Mouse (Mus musculus): ENCODE measurements around the gene Tex36.

The Tex36 gene

DNA sequence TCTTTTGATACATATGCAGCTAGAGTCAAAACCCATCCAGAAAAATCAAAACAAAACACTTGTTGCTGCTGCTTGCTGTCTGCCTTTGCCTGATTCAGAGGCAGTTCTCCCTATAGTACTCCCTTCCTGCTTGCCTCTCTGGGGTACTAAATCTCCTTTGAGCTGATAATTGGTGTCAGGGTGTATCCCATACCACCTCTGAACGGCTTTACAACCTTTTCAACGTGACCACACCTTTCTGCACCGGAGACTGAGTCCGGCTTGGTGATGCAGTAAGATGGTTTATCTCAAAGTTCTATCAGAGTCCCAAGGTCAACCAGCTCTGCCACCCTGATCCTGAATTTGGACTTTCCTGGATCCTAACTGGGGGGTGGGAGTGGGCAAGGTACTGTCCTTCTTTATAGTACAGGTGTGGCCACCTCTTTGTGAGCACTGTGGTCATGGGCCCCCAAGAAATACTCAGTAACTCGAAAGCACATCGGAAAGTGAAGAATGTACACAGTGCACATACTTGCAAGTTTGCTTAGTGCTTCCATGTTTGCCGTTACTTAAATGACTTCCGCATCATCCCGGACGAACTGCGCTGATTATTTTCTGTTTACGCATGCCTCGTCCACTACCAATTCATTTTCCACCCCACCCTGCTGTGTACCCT, 2.6 kb upstream of the Tex36 start:
- in situ Hi-C loops (cut with MboI; ENCODE audit: low pct_unique_long_range_greater_than_20kb in 1 of 2, low sequenced_read_pairs in 2 of 2, unreplicated experiment in 1 of 2), result no loop called here

DNA sequence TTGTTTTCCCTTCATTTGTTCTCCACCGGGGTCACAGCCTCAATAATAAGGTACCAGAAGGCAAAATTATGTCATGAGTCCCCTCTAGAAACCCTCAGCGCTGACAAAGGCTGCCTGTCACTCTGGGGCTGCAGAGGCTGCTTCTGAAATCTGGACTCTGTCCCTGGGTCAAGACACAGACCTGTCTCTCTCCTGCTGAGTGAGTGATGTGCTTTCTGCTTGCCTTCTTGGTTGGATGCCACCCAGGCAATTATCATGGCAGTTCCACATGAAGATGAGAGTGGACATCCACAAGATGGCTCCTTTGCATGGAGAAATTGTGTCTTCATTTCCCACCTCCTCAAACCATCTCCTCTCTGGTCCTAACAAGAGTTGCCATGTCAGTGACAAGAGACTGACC, 1.2 kb upstream of the Tex36 start:
- in situ Hi-C loops (cut with MboI; ENCODE audit: low pct_unique_long_range_greater_than_20kb in 1 of 2, low sequenced_read_pairs in 2 of 2, unreplicated experiment in 1 of 2), result no loop called here

DNA sequence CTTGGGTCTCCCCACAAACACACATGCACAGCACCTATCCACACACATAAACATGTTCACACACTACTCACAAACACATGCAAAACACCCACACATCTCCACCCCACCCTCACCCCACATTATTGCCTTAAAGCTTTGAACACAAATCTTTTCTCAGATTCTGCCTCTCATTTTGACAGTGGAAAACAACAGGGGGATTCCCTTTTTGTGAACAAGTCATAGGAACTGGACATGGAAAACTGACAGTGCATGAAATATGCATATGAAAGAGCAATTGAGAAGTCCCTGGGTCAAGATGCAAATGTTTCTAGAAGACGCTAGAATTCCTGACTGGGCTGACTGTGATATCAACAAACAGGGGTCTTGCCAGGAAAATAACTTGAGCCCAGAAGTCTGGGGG, 1.4 kb downstream of the Tex36 start:
- in situ Hi-C loops (cut with MboI; ENCODE audit: low pct_unique_long_range_greater_than_20kb in 1 of 2, low sequenced_read_pairs in 2 of 2, unreplicated experiment in 1 of 2), result no loop called here

DNA sequence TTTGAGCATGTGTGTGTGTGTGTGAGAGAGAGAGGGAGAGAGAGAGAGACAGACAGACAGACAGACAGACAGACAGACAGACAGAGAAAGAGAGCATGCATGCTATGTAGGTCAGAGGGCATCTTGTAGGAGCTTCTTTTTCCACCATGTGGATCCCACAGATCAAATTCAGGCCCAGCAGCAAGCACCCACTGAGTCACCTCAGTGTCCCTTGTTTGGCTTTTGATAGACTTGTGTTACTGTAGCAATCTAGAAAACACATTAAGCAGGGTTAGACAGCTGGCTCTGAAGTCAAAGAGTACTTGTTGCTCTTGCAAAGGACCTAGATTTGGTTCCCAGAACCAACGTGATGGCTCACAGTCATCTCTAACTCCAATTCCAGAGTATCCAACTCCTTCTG, 10.2 kb downstream of the Tex36 start:
- in situ Hi-C loops (cut with MboI; ENCODE audit: low pct_unique_long_range_greater_than_20kb in 1 of 2, low sequenced_read_pairs in 2 of 2, unreplicated experiment in 1 of 2), result no loop called here

DNA sequence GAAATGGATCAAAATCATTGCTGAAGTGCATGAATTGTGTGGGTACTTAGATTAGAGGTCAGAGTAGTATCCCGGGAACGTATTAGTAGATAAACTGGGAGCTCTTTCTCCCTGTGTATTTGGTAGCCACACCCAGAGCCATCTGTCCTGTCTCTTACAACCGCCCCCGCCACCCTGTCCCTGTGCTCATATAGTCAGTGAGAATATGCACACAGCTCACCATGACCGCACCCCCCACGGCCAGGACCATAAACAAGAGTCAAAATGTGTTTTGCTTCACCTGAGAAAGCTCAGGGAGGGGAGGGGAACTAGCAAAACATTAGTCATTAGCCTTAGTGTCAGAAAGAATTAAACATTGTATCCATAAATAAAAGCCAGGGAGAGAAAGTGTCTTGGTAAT, 18.7 kb downstream of the Tex36 start:
- in situ Hi-C loops (cut with MboI; ENCODE audit: low pct_unique_long_range_greater_than_20kb in 1 of 2, low sequenced_read_pairs in 2 of 2, unreplicated experiment in 1 of 2), result no loop called here

DNA sequence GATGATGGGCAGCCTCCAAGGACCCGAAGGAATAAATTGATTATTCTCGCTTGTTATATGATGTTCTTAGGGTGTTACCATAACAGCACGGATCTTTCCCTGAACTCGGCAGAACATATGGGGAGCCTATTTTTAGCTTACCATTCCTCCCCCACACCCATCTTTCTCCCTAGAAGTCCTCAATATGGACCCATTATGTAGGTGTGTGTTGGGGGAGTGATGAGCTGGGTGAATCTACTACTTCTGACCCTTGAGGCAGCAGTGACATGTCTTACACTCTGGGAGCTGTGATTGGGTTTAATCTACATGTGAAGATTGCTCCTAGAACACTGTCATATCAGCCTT, 21.7 kb downstream of the Tex36 start:
- in situ Hi-C loops (cut with MboI; ENCODE audit: low pct_unique_long_range_greater_than_20kb in 1 of 2, low sequenced_read_pairs in 2 of 2, unreplicated experiment in 1 of 2), result no loop called here

DNA sequence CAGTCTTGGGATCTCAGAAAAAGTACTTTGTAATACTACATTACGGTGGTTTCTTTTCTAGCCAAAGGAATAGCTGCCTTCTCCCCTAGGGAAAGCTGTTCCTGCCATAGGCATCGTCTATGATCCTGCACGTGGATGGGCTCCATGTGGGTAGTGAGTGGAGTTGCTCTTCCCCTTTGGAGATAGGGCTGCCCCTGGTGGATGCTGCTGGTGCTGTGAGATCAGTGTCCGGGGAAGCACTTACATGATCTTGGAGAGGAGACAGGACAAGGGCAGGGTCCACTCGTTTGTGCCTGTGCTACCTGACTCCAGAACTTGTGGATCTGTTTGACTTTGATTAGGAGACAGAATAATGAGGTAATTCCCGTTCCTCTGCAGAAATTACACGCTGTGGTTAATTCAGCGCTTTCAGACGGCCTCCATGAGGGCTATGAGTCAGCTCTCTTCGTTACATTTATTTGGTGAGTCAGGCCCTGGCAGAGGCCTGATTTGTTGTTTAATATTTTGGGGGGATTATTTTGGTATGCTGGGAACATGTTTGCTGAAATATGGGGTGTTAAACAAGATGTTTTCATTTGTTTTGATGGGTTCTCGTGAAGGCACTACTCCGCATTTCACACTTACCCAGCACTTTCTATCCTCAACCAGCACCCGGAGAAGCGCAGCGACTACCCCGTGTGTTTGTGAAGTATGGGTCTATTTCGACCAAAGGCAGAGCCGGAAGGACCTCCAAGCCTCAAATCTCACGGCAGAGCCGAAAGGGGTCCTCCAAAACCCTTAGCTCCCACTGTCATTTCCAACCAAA, 22.3 kb downstream of the Tex36 start:
- in situ Hi-C loops (cut with MboI; ENCODE audit: low pct_unique_long_range_greater_than_20kb in 1 of 2, low sequenced_read_pairs in 2 of 2, unreplicated experiment in 1 of 2), result no loop called here

DNA sequence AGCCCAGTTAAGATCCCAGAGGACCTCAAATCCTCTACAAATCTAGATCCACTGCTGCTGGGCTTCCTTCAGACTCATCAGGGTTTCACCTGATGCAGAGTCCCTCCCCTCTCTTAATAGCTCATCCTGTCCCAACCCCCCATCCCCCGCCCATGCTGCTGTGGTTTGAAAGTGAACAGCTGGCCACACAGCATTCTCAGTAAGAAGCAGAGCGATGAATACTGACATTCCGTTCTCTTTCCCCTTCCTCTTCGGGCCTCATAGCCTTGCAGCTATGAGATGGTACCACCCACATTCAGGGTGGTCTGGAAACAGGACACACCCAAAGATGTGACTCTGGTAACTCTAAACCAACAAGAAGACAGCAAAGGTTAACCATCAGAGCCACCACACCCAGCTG, 25.1 kb downstream of the Tex36 start:
- in situ Hi-C loops (cut with MboI; ENCODE audit: low pct_unique_long_range_greater_than_20kb in 1 of 2, low sequenced_read_pairs in 2 of 2, unreplicated experiment in 1 of 2), result no loop called here

DNA sequence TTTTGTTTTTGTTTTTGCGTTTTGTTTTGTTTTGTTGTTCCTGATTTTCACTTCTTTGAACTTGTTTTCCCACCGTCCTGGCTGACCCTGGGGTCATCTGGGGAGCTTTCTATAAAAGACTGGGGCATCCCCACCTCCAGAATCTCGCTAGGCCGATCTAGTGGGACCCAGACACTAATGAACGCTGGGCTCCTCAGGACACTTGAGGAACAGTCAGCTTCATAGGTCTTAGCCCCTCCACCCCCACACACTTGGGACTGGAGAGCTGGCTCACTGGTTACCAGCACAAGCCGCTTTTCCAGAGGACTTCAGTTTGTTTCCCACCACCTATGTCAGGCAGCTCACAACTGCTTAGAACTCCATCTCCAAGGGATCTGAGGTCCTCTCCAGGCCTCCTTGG, 25.7 kb downstream of the Tex36 start:
- in situ Hi-C loops (cut with MboI; ENCODE audit: low pct_unique_long_range_greater_than_20kb in 1 of 2, low sequenced_read_pairs in 2 of 2, unreplicated experiment in 1 of 2), result no loop called here

DNA sequence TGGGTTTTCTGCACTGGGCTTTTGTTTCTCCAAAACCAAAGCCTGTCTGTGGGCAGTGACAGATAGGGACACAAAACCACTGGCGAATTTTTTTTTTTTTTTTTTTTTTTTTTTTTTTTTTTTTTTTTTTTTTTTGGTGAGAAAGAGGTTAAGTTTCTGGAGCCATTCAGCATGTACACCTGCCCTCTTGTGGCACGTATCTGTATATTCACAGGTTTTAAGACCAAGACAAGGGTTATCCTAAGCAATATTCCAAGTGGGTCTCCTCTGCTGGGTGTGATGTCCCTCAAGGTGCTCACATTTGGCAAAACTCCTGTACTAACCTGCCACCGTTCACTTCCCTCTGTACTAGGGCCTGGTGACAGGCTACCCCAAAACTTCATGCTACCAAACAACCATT, 30.0 kb downstream of the Tex36 start:
- in situ Hi-C loops (cut with MboI; ENCODE audit: low pct_unique_long_range_greater_than_20kb in 1 of 2, low sequenced_read_pairs in 2 of 2, unreplicated experiment in 1 of 2), result no loop called here

DNA sequence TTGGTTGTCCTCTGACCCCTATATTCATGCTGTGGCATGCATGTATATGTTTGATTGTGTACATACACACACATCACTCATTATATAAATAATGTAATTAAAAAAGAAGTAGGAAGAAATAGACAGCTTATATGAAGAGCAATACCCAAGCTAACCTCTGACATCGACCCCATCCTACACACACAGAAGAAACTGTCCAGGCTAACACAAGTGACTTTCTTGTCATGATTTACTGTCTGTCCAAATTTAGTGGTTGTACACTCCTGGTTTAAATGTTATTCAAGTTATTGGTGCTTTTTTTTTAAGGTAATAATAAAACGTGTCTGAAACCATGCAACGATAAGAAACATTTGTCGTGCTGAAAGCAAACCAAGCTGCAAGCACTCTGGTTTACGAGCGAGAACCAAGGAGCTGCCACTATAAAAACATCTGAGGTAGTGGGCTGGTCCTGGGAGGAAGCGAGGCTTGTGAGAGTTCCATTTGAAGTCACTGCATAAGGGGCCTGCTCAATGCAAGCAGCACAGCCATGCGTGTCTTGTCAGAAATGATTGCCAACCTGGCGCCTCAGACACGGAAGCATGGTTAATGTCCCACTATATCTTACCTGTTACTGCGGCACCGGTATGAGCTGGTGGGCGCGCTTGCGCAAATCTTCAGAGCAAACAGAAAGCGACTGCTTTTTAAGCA, 32.6 kb downstream of the Tex36 start:
- in situ Hi-C loops (cut with MboI; ENCODE audit: low pct_unique_long_range_greater_than_20kb in 1 of 2, low sequenced_read_pairs in 2 of 2, unreplicated experiment in 1 of 2), result no loop called here

DNA sequence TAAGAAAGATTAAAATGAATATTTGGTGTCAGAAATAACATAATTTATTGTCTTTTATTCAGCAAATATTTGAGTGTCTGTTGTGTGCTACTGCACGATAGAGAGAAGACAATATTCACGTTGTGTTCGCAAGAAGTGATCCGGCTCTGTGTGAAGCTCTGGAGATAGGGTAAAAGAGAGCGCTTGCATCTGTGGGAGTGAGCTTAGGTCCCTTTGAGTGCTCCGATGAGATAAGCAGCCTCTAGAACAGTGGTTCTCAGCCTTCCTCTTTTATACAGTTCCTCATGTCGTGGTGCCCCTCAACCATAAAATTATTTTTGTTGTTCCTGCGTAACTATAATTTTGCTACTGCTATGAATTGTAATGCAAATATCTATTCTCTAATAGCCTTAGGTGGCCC, 37.4 kb downstream of the Tex36 start:
- in situ Hi-C loops (cut with MboI; ENCODE audit: low pct_unique_long_range_greater_than_20kb in 1 of 2, low sequenced_read_pairs in 2 of 2, unreplicated experiment in 1 of 2), result no loop called here

DNA sequence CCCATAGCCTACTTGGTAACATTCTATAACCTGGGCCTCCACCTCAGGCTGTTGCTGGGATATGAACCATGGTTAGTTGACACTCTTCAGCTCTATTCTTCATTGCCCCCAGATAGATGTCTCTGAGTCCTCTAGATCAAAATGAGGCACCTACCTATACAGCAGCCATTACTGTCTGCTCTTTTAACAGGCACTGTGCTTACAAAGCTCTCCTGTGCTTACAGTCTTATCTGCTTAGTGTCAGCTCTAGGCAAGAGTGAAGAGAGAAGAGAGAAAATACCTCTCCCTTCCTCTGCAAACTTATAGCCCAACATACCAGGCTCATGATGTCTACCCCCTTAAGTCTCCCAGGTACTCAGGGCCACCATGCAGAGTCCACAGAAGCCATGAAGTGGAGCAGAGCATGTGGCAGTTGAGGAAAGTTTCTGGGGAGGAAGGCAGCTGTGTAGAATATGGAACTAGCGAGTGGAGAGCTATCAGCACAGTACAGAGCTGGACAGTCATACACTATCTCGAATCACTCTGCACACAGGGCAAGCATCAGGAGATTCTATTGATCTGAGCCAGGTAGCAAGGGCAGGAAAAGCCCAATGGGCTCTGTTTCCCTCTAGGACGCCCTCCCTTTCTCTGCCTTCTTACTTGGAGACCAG, 38.7 kb downstream of the Tex36 start:
- in situ Hi-C loops (cut with MboI; ENCODE audit: low pct_unique_long_range_greater_than_20kb in 1 of 2, low sequenced_read_pairs in 2 of 2, unreplicated experiment in 1 of 2), result no loop called here

DNA sequence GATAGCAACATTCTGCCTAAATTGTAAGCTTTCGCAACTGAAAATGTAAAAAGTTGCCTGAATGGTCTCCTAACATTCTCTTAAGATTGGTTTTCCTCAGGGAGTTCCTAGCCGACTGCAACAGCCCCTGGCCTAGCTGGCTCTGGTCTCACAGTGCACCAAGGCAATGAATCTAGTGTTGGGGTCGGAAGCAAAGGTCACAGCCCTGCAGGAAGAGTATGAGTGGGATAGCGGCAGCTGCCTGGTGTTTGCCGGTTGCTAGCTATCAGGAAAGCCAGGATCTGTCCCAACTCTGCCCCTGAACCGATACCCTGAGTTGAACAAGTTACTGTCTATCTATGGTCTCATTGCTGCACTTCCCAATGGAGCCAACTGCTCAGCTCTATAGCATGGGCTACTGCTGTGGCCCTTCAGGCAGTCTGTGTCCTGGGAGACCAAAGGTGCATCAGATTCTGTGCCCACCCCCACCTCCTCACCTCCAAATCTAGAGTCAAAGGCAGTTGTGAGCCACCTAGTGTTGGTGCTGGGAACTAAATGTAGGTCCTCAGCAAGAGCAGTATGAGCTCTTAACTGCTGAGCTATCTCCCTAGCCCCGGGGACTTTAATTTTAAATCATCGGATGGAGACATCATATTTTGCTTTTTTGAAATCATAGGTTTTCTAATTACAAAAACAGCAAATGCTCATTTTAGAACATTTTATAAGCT, 46.0 kb downstream of the Tex36 start:
- in situ Hi-C loops (cut with MboI; ENCODE audit: low pct_unique_long_range_greater_than_20kb in 1 of 2, low sequenced_read_pairs in 2 of 2, unreplicated experiment in 1 of 2), result no loop called here

DNA sequence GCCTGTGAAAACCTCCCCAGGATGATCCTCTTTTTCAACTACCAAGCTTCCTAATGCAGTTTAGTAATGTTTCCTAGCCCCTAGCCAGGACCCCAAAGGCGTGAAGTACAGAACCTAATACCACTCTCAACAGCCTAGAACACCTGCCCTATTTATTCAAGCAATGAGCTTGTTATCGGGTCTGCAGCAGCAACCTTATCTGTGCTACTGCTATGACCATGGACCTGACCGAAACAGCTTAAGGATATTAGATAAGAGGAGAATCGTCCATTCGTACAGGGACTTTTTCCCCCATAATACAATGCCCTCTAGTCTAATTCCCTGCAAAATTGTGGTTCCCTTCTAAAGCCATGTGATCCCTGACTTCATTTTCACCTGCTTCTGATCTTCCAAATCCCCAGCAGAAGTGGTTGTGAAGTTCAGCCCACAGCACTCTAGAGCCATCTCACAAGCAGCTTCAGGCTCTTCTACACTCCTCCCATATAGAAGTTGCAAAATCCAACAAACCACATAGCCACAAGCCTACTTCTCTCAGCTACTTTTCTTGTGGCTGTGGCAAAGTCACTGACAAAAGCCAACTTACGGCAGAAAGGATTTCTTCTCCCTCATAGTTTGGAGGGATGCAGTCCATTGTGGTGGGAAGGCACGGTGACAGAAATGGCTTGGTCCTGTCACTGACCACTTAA, 49.5 kb downstream of the Tex36 start:
- in situ Hi-C loops (cut with MboI; ENCODE audit: low pct_unique_long_range_greater_than_20kb in 1 of 2, low sequenced_read_pairs in 2 of 2, unreplicated experiment in 1 of 2), result no loop called here

DNA sequence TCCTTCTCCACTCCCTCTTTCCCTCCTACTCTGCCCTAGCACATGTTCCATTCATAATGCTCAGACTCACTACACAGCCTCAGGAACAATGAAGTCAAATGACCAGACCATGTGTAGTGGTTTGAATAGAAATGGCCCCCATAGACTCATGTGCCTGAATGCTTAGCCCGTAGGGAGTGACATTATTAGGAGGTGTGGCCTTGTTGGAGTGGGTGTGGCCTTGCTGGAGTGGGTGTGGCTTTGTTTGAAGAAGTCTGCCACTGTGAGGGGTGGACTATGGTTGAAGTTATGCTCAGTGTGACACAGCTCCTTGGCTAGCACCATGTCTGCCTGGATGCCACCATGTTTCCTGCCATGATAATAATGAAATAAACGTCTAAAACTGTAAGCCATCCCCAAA, 51.0 kb downstream of the Tex36 start:
- in situ Hi-C loops (cut with MboI; ENCODE audit: low pct_unique_long_range_greater_than_20kb in 1 of 2, low sequenced_read_pairs in 2 of 2, unreplicated experiment in 1 of 2), result no loop called here

DNA sequence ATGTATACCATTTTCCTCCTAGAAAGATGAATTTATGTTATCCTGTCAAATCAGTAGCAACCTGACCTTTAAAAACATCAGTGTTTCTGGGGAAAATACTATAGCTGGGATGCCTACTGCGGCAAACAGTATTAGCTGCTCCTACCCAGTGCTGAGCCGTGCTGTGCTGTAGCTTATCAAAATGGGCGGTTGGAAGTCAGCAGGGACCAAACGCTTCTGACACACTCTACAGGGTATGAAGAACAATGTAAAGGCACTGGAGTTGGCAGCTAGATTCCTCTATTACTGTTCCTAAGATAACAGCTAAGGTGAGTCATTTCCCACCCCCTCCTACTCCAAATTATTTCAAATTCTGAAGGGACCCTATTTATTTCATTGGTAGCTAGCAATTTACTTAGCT, 53.5 kb downstream of the Tex36 start:
- in situ Hi-C loops (cut with MboI; ENCODE audit: low pct_unique_long_range_greater_than_20kb in 1 of 2, low sequenced_read_pairs in 2 of 2, unreplicated experiment in 1 of 2), result no loop called here

DNA sequence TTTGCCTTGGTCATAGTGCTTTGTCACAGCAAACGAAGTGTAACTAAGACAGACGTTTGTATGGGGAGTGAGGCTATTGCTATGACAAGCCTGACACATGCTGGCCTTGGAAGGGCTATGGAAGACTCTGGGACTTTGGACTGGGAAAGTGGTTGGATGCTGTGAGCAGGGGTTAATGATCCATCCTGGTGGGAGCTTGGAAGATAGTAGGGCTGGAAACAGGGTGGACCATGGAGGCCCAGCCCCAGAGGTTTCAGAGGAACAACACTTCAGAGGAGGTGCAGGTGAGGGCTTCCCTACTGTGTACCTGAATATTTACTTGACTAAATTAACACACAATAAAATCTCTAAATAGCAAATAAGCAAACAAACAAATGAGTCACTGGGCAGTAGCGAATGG, 56.3 kb downstream of the Tex36 start:
- in situ Hi-C loops (cut with MboI; ENCODE audit: low pct_unique_long_range_greater_than_20kb in 1 of 2, low sequenced_read_pairs in 2 of 2, unreplicated experiment in 1 of 2), result no loop called here
